Mouse (Mus musculus) stomach, postnatal 0 days (tissue): ENCODE measurements around the gene Galnt4. TPM values are rescaled to one million over a fixed set of nuclear protein-coding genes. Genes with fewer than 3 reads are reported as not detected.

Source experiments
- ATAC-seq: fragments of 200-750 bp; cut with Nextera tagmentation; 2 replicates; pipeline ENCODE4 v1.8.0; 2017; ENCODE audit not compliant: low FRiP score, low TSS enrichment
- DNase-seq: peaks from one replicate; pipeline ENCODE4 v3.0.0-alpha.2; 2016; ENCODE audit warnings: low spot score
- H3K27ac ChIP-seq: fragments of 300-500 bp; sonication (generic); replicated peaks from 2 replicates; pipeline ENCODE4 v1.5.1; 2014; ENCODE audit warnings: mild to moderate bottlenecking, control low read depth
- H3K27me3 ChIP-seq: fragments of 300-500 bp; sonication (generic); 2 replicates; pipeline ENCODE4 v1.6.1; 2014; ENCODE audit warnings: low read length; ENCODE audit not compliant: control insufficient read depth, insufficient read depth
- H3K36me3 ChIP-seq: fragments of 300-500 bp; sonication (generic); 2 replicates; pipeline ENCODE4 v1.6.1; 2014; ENCODE audit warnings: low read length, mixed read lengths; ENCODE audit not compliant: control insufficient read depth, insufficient read depth
- H3K4me1 ChIP-seq: fragments of 300-500 bp; sonication (generic); replicated peaks from 2 replicates; pipeline ENCODE4 v1.6.1; 2014; ENCODE audit warnings: antibody characterized with exemption; ENCODE audit not compliant: control insufficient read depth, insufficient read depth
- H3K4me2 ChIP-seq: fragments of 300-500 bp; sonication (generic); replicated peaks from 2 replicates; pipeline ENCODE4 v1.6.1; 2014; ENCODE audit warnings: low read depth, mild to moderate bottlenecking, control low read depth, moderate library complexity
- H3K4me3 ChIP-seq: fragments of 300-500 bp; sonication (generic); 2 replicates; pipeline ENCODE4 v1.5.1; 2014; ENCODE audit warnings: low read depth, low read length, control low read depth
- H3K9ac ChIP-seq: fragments of 300-500 bp; sonication (generic); 2 replicates; pipeline ENCODE4 v1.6.1; 2014; ENCODE audit warnings: mild to moderate bottlenecking, low read length, control low read depth, mixed read lengths
- H3K9me3 ChIP-seq: fragments of 300-500 bp; sonication (generic); 2 replicates; pipeline ENCODE4 v1.6.1; 2016; ENCODE audit warnings: low read length; ENCODE audit not compliant: control insufficient read depth
- CTCF ChIP-seq: IDR thresholded peaks from 2 replicates; pipeline ENCODE4 v1.5.1; 2016; ENCODE audit warnings: antibody characterized with exemption, low read depth, mild to moderate bottlenecking, moderate library complexity
- EP300 ChIP-seq: optimal IDR thresholded peaks from 2 replicates; pipeline ENCODE3; 2016; ENCODE audit warnings: antibody characterized with exemption
- WGBS: fragments of 180-500 bp; shearing (Covaris S2); extraction: QIAGEN DNeasy Blood & Tissue Kit; methylation state at CpG from one replicate; pipeline ENCODE4 v1.1.7; 2014; 5-methylcytosine and 5-hydroxymethylcytosine counted together
- polyA plus RNA-seq: library from polyadenylated mRNA; unstranded; fragments of >200 nt; fragmentation: Nextera tagmentation; extraction: Ambion mirVana; gene quantifications from 2 replicates; pipeline ENCODE4 v1.2.1, GENCODE M21; 2015

Gene Galnt4
- polyA plus RNA-seq: 34.0 and 34.9 TPM in 2 replicates

- peak; percentile 82 for ATAC-seq
These were observed at the start of gene Galnt4 for GRCm38 (mm10) chr10:99107964-99108363. Gene Galnt4 (plus strand): TSS chr10:99108159.

DNA sequence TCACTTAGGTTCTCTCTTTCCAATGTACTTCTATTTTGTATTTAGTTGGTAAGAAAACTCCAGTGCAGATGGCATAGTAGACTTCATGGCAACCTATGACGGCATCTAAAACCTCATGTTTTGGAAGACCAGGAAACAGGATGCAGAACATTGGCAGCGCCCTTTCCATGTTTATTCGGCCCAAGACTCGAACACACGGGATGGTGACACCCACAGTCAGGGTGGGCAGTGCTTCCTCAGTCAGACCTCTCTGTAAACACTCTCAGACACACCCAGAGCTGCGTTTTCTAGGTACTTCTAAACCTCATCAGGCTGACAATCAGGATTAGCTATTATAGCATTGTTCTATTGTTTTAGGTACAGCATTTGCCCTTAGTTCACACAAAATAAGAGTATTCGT, 47.4 kb upstream of the Galnt4 start:
- no peak for DNase-seq
- no peaks in the 10 kb centered on the region for H3K27me3 ChIP-seq
- ATAC-seq: no peak
- H3K27ac ChIP-seq: no peak overlapping the region
- H3K9ac ChIP-seq: no peak overlapping the region
- no peak overlapping the region for H3K4me3 ChIP-seq
- TF ChIP-seq CTCF: no peak
- no peak for TF ChIP-seq EP300
- no peaks in the 10 kb centered on the region for H3K36me3 ChIP-seq
- H3K4me1 ChIP-seq: no peaks in the 10 kb centered on the region
- 79% methylated on average over 7 of the region's 7 CpGs for WGBS
- no peaks in the 10 kb centered on the region for H3K9me3 ChIP-seq
- no peak overlapping the region for H3K4me2 ChIP-seq

More at GRCm38 (mm10) chr10:99107964-99108363, at the start of gene Galnt4:
- 0% methylated on average over 22 of the region's 22 CpGs for WGBS
- H3K4me2 ChIP-seq: peak within 1 kb of the TSS; percentile 70
- H3K36me3 ChIP-seq: no peaks in the 10 kb centered on the region; the same call in 1 of the 2 replicates
- 0 out of 2 replicates have a peak, but pooled peaks cover 3% of the 10 kb centered on the region for H3K4me1 ChIP-seq
- no peak for TF ChIP-seq EP300
- peak; percentile 91 for TF ChIP-seq CTCF
- no peaks in the 10 kb centered on the region for H3K9me3 ChIP-seq
- peak within 1 kb of the TSS; percentile 93 for H3K4me3 ChIP-seq
- DNase-seq: peak; percentile 89
- H3K27me3 ChIP-seq: no peaks in the 10 kb centered on the region
- H3K9ac ChIP-seq: peak within 1 kb of the TSS; percentile 84
- peak within 1 kb of the TSS; percentile 90 for H3K27ac ChIP-seq

GRCm38 (mm10) chr10:99061418-99061817, 46.5 kb upstream of the Galnt4 start:
- H3K36me3 ChIP-seq: no peaks in the 10 kb centered on the region
- TF ChIP-seq CTCF (no peak), EP300 (no peak)
- no peaks in the 10 kb centered on the region for H3K9me3 ChIP-seq
- no peak overlapping the region for H3K4me3 ChIP-seq
- no peak overlapping the region for H3K4me2 ChIP-seq
- no peak overlapping the region for H3K27ac ChIP-seq
- ATAC-seq (no peak), DNase-seq (no peak)
- H3K9ac ChIP-seq: no peak overlapping the region
- no peaks in the 10 kb centered on the region for H3K4me1 ChIP-seq
- no peaks in the 10 kb centered on the region for H3K27me3 ChIP-seq
- WGBS: 89% methylated on average over 10 of the region's 10 CpGs

GRCm38 (mm10) chr10:99062546-99062945, 45.4 kb upstream of the Galnt4 start:
- no peak for ATAC-seq
- WGBS: 85% methylated on average over 5 of the region's 5 CpGs
- DNase-seq: no peak
- Histone ChIP-seq H3K36me3 (no peaks in the 10 kb centered on the region), H3K9me3 (no peaks in the 10 kb centered on the region), H3K9ac (no peak overlapping the region), H3K4me2 (no peak overlapping the region), H3K27ac (no peak overlapping the region), H3K4me1 (no peaks in the 10 kb centered on the region), H3K27me3 (no peaks in the 10 kb centered on the region), H3K4me3 (no peak overlapping the region)
- TF ChIP-seq CTCF: no peak

GRCm38 (mm10) chr10:99076113-99076895, 31.7 kb upstream of the Galnt4 start:
- DNase-seq (no peak), ATAC-seq (no peak)
- Histone ChIP-seq H3K4me3 (no peak overlapping the region), H3K27me3 (no peaks in the 10 kb centered on the region), H3K4me2 (no peak overlapping the region), H3K9me3 (no peaks in the 10 kb centered on the region), H3K9ac (no peak overlapping the region), H3K27ac (no peak overlapping the region), H3K4me1 (no peaks in the 10 kb centered on the region), H3K36me3 (no peaks in the 10 kb centered on the region)
- 81% methylated on average over 18 of the region's 18 CpGs for WGBS
- TF ChIP-seq CTCF: no peak
- no peak for TF ChIP-seq EP300

DNA sequence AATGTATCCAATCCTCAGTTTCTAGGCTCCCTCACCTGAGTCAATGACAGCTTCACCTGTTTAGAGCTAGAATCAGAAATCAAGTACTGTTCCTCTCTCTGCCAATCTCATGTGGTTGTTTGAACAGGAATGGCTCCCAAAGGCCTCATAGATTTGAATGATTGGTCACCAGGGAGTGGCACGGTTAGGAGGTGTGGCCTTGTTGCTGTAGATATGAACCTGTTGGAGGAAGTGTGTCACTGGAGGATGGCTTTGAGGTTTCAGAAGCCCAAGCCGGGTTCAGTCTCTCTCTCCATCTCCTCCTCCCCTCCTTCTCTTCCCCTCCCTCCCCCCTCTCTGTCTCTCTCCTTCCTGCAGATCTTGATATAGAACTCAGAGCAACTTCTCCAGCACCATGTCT, 29.3 kb upstream of the Galnt4 start:
- TF ChIP-seq EP300 (no peak), CTCF (no peak)
- Histone ChIP-seq H3K4me3 (no peak overlapping the region), H3K9me3 (no peaks in the 10 kb centered on the region), H3K9ac (no peak overlapping the region), H3K36me3 (no peaks in the 10 kb centered on the region), H3K4me1 (no peaks in the 10 kb centered on the region), H3K27ac (no peak overlapping the region), H3K4me2 (no peak overlapping the region), H3K27me3 (no peaks in the 10 kb centered on the region)
- no peak for ATAC-seq
- no peak for DNase-seq
- 72% methylated on average over 2 of the region's 2 CpGs for WGBS
